Mouse (Mus musculus) bone marrow macrophage, adult 2 months (primary cell): Measurements from ENCODE around the gene Epha5.

Source experiments
- CTCF ChIP-seq: IDR thresholded peaks from 2 replicates; pipeline ENCODE4 v1.5.1; 2012; ENCODE audit warnings: low read depth, mild to moderate bottlenecking, low read length, moderate library complexity
- POLR2A ChIP-seq: IDR thresholded peaks from 2 replicates; pipeline ENCODE4 v1.6.1; 2012; ENCODE audit warnings: mild to moderate bottlenecking, low read depth, low read length, borderline replicate concordance

- TF ChIP-seq CTCF: no peak
- TF ChIP-seq POLR2A: no peak
Measured at GRCm38 (mm10) chr5:84417062-84417879, at the start of gene Epha5.
